Comparison of ENCODE assay signal across 8 mouse cellular contexts in genomic region chrY:1285735-1286134, GRCm38 (mm10). TPM values are rescaled to one million over a fixed set of nuclear protein-coding genes. Genes with fewer than 3 reads are reported as not detected.
DNase-seq lines count a peak whose midpoint lies in the region; ATAC-seq and TF ChIP-seq lines count a peak whose summit lies in the region.

No protein-coding gene starts in this region.

- H3K4me3 ChIP-seq in cerebellum, adult 2 months (replicated peaks; ENCODE audit: insufficient read depth, low read depth, low read length) = peak overlapping the region; percentile 92
- peak overlapping the region; percentile 43 for H3K4me3 ChIP-seq in hindbrain, embryonic 15.5 days
- H3K4me3 ChIP-seq in liver, embryonic 14.5 days (ENCODE audit: insufficient read depth in 1 of 2, low read depth in 2 of 2, low read length in 2 of 2) = peak overlapping the region; percentile 60 to 81
- H3K4me3 ChIP-seq in neural tube, embryonic 12.5 days = peak overlapping the region; percentile 28

- DNase-seq in cerebellum, adult 2 months = peak in 1 of 2 experiments; percentile 24
- DNase-seq in cerebellum, adult 9-10 months = no peak
- DNase-seq in NIH3T3 (ENCODE audit: low read depth) = peak; percentile 29
- peak in 1 of 3 experiments; percentile 37 for DNase-seq in liver, embryonic 14.5 days (ENCODE audit: low read depth in 3 of 3, low spot score in 3 of 3)
- no peak for DNase-seq in frontal cortex, adult 2 months (ENCODE audit: extremely low spot score in 1 of 2, low spot score in 1 of 2)

- peak overlapping the region; percentile 33 for H3K9ac ChIP-seq in hindbrain, embryonic 15.5 days
- peak overlapping the region; percentile 61; the same call in 1 of the 2 replicates for H3K9ac ChIP-seq in liver, embryonic 14.5 days (replicated peaks)
- H3K9ac ChIP-seq in neural tube, embryonic 12.5 days = no peak overlapping the region

- no peaks in the 10 kb centered on the region for H3K27me3 ChIP-seq in cerebellum, adult 2 months (ENCODE audit: control insufficient read depth, insufficient read depth, low read length)
- no peaks in the 10 kb centered on the region for H3K27me3 ChIP-seq in hindbrain, embryonic 15.5 days
- no peaks in the 10 kb centered on the region for H3K27me3 ChIP-seq in liver, embryonic 14.5 days (ENCODE audit: control insufficient read depth, insufficient read depth, low read length)
- H3K27me3 ChIP-seq in neural tube, embryonic 12.5 days (replicated peaks) = no peaks in the 10 kb centered on the region

- TF ChIP-seq POLR2A in cerebellum, adult 2 months (IDR thresholded peaks at IDR 0.05; ENCODE audit: borderline replicate concordance, insufficient read depth, low read length) = no peak

- H3K27ac ChIP-seq in cerebellum, adult 2 months (ENCODE audit: insufficient read depth, low read length) = peak overlapping the region; percentile 16; the same call in 1 of the 2 replicates
- H3K27ac ChIP-seq in hindbrain, embryonic 15.5 days (replicated peaks) = peak overlapping the region; percentile 67; the same call in 1 of the 2 replicates
- peak overlapping the region; percentile 66; the same call in 1 of the 2 replicates for H3K27ac ChIP-seq in liver, embryonic 14.5 days
- H3K27ac ChIP-seq in neural tube, embryonic 12.5 days = no peak overlapping the region

- H3K9me3 ChIP-seq in hindbrain, embryonic 15.5 days = no peaks in the 10 kb centered on the region
- no peaks in the 10 kb centered on the region for H3K9me3 ChIP-seq in liver, embryonic 14.5 days (ENCODE audit: control insufficient read depth, low read length)
- no peaks in the 10 kb centered on the region for H3K9me3 ChIP-seq in neural tube, embryonic 12.5 days

- TF ChIP-seq EP300 in liver, embryonic 14.5 days (IDR thresholded peaks at IDR 0.05; ENCODE audit: low read depth) = no peak

- H3K36me3 ChIP-seq in hindbrain, embryonic 15.5 days = no peaks in the 10 kb centered on the region
- H3K36me3 ChIP-seq in liver, embryonic 14.5 days (replicated peaks; ENCODE audit: control insufficient read depth, insufficient read depth, low read depth) = no peaks in the 10 kb centered on the region
- H3K36me3 ChIP-seq in neural tube, embryonic 12.5 days = no peaks in the 10 kb centered on the region

- no peaks in the 10 kb centered on the region for H3K4me1 ChIP-seq in cerebellum, adult 2 months (ENCODE audit: control insufficient read depth, insufficient read depth, low read length)
- H3K4me1 ChIP-seq in hindbrain, embryonic 15.5 days (replicated peaks) = no peaks in the 10 kb centered on the region
- no peaks in the 10 kb centered on the region for H3K4me1 ChIP-seq in liver, embryonic 14.5 days (replicated peaks; ENCODE audit: control insufficient read depth in 2 of 2, insufficient read depth in 2 of 2, low read length in 1 of 2)
- no peaks in the 10 kb centered on the region for H3K4me1 ChIP-seq in neural tube, embryonic 12.5 days

- peak overlapping the region; percentile 41 for H3K4me2 ChIP-seq in hindbrain, embryonic 15.5 days
- peak overlapping the region; percentile 50; the same call in 1 of the 2 replicates for H3K4me2 ChIP-seq in liver, embryonic 14.5 days (ENCODE audit: low read depth)
- peak overlapping the region; percentile 42; the same call in 1 of the 2 replicates for H3K4me2 ChIP-seq in neural tube, embryonic 12.5 days (replicated peaks)

- ATAC-seq in erythroid progenitor cell, adult 5-6 weeks (replicated peaks; ENCODE audit: low FRiP score, poor library complexity, severe bottlenecking) = peak; percentile 87
- no peak for ATAC-seq in hindbrain, embryonic 15.5 days (ENCODE audit: low FRiP score, low read depth)
- ATAC-seq in liver, embryonic 14.5 days (ENCODE audit: insufficient read depth) = peak; percentile 63; the same call in 1 of the 2 replicates
- peak; percentile 21; the same call in 1 of the 2 replicates for ATAC-seq in neural tube, embryonic 12.5 days (ENCODE audit: low FRiP score, low read depth)

- WGBS in cerebellum, adult 2 months = 0% methylated on average over 12 of the region's 12 CpGs
- WGBS in hindbrain, embryonic 15.5 days = 6% methylated on average over 11 of the region's 12 CpGs
- WGBS in liver, embryonic 14.5 days (ENCODE audit: insufficient replicate concordance) = 5% methylated on average over 11 of the region's 12 CpGs
- WGBS in neural tube, embryonic 12.5 days = 6% methylated on average over 11 of the region's 12 CpGs

- TF ChIP-seq CTCF in cerebellum, adult 2 months (IDR thresholded peaks at IDR 0.05; ENCODE audit: borderline replicate concordance, insufficient read depth, low read depth, low read length) = no peak
- TF ChIP-seq CTCF in liver, embryonic 14.5 days (IDR thresholded peaks at IDR 0.05; ENCODE audit: low read depth) = no peak

RNA-seq across cellular contexts. Expression of gene Ddx3y, which starts 0.7 kb away (rescaled TPM):
- polyA plus RNA-seq in cerebellum, adult 2 months (2012; rRNA removed) = 24.9 TPM in 1 of 2 replicates, not detected in the other
- 27.8 and 36.5 TPM in 2 replicates for total RNA-seq in erythroid progenitor cell, adult 5-6 weeks (2015; ENCODE audit: low replicate concordance)
- 38.3 and 40.9 TPM in 2 replicates for total RNA-seq in erythroid progenitor cell, adult 5-6 weeks (2017; ENCODE audit: low replicate concordance)
- polyA plus RNA-seq in hindbrain, embryonic 15.5 days (2015; fragmentation: Nextera tagmentation; extraction: Ambion mirVana) = 15.8 and 18.2 TPM in 2 replicates
- polyA plus RNA-seq in liver, embryonic 14.5 days (2012; rRNA removed) = 4.1 and 9.1 TPM in 2 replicates
- 13.6 TPM in 1 of 2 replicates, not detected in the other for polyA plus RNA-seq in liver, embryonic 14.5 days (2014; fragmentation: Nextera tagmentation; extraction: Ambion mirVana)
- polyA plus RNA-seq in neural tube, embryonic 12.5 days (2016; fragmentation: Nextera tagmentation; extraction: Ambion mirVana) = 14.7 and 16.0 TPM in 2 replicates
- polyA plus RNA-seq in frontal cortex, adult 2 months (2012; rRNA removed) = 26.6 TPM in 1 of 2 replicates, not detected in the other

RNA-seq across cellular contexts. Expression of gene Uty, which starts 40.2 kb away (rescaled TPM):
- 11.6 TPM in 1 of 2 replicates, not detected in the other for polyA plus RNA-seq in cerebellum, adult 2 months (2012; rRNA removed)
- 36.8 and 38.6 TPM in 2 replicates for total RNA-seq in erythroid progenitor cell, adult 5-6 weeks (2015; ENCODE audit: low replicate concordance)
- 27.8 and 43.6 TPM in 2 replicates for total RNA-seq in erythroid progenitor cell, adult 5-6 weeks (2017; ENCODE audit: low replicate concordance)
- 7.6 and 8.2 TPM in 2 replicates for polyA plus RNA-seq in hindbrain, embryonic 15.5 days (2015; fragmentation: Nextera tagmentation; extraction: Ambion mirVana)
- polyA plus RNA-seq in liver, embryonic 14.5 days (2012; rRNA removed) = 1.5 and 3.7 TPM in 2 replicates
- 6.6 TPM in 1 of 2 replicates, not detected in the other for polyA plus RNA-seq in liver, embryonic 14.5 days (2014; fragmentation: Nextera tagmentation; extraction: Ambion mirVana)
- polyA plus RNA-seq in neural tube, embryonic 12.5 days (2016; fragmentation: Nextera tagmentation; extraction: Ambion mirVana) = 11.9 and 13.3 TPM in 2 replicates
- 0.02 and 12.4 TPM in 2 replicates for polyA plus RNA-seq in frontal cortex, adult 2 months (2012; rRNA removed)

Comparison
In these comparisons a context has a peak if more than half of its experiments do, and no peak if none do; other contexts are left out.
1. H3K4me3 ChIP-seq: peak in every context shown above with its lines; median percentile 92 in cerebellum, adult 2 months; 70 in liver, embryonic 14.5 days; 43 in hindbrain, embryonic 15.5 days; 28 in neural tube, embryonic 12.5 days.